In genomic region chr11:3774463-3775262, GRCm38 (mm10) we compare ENCODE assay signal across 8 mouse cellular contexts.
DNase-seq lines count a peak whose midpoint lies in the region; ATAC-seq and TF ChIP-seq lines count a peak whose summit lies in the region.

No protein-coding gene starts in this region.

- TF ChIP-seq EP300 in liver, embryonic 14.5 days (IDR thresholded peaks at IDR 0.05; ENCODE audit: low read depth): no peak

- no peak overlapping the region for H3K9ac ChIP-seq in heart, embryonic 12.5 days
- H3K9ac ChIP-seq in liver, embryonic 14.5 days (replicated peaks): no peak overlapping the region

- H3K27me3 ChIP-seq in heart, embryonic 12.5 days (replicated peaks): peaks cover 61% of the 10 kb centered on the region
- peaks cover 41% of the 10 kb centered on the region for H3K27me3 ChIP-seq in hindbrain, embryonic 10.5 days (ENCODE audit: insufficient read depth, poor library complexity, severe bottlenecking)
- H3K27me3 ChIP-seq in liver, embryonic 14.5 days (ENCODE audit: control insufficient read depth, insufficient read depth, low read length): peaks cover 14% of the 10 kb centered on the region

- no peak overlapping the region for H3K27ac ChIP-seq in heart, embryonic 12.5 days (ENCODE audit: poor library complexity, severe bottlenecking)
- H3K27ac ChIP-seq in hindbrain, embryonic 10.5 days: peak overlapping the region; percentile 84
- no peak overlapping the region for H3K27ac ChIP-seq in liver, embryonic 14.5 days
- no peak overlapping the region for H3K27ac ChIP-seq in olfactory bulb, adult 2 months (ENCODE audit: insufficient read depth, low read depth, low read length)

- H3K36me3 ChIP-seq in heart, embryonic 12.5 days: no peaks in the 10 kb centered on the region
- H3K36me3 ChIP-seq in hindbrain, embryonic 10.5 days: no peaks in the 10 kb centered on the region
- no peaks in the 10 kb centered on the region for H3K36me3 ChIP-seq in liver, embryonic 14.5 days (replicated peaks; ENCODE audit: control insufficient read depth, insufficient read depth, low read depth)

- 2% methylated on average over 53 of the region's 56 CpGs for WGBS in heart, embryonic 12.5 days
- WGBS in hindbrain, embryonic 10.5 days: 2% methylated on average over 56 of the region's 56 CpGs
- WGBS in liver, embryonic 14.5 days (ENCODE audit: insufficient replicate concordance): under 1% methylated on average over 47 of the region's 56 CpGs
- WGBS in olfactory bulb, adult 2 months: 1% methylated on average over 56 of the region's 56 CpGs

- H3K9me3 ChIP-seq in heart, embryonic 12.5 days (replicated peaks): no peaks in the 10 kb centered on the region; the same call in 1 of the 2 replicates
- H3K9me3 ChIP-seq in hindbrain, embryonic 10.5 days: no peaks in the 10 kb centered on the region
- H3K9me3 ChIP-seq in liver, embryonic 14.5 days (ENCODE audit: control insufficient read depth, low read length): no peaks in the 10 kb centered on the region

- peaks cover 10% of the 10 kb centered on the region for H3K4me1 ChIP-seq in heart, embryonic 12.5 days (replicated peaks)
- peaks cover 19% of the 10 kb centered on the region for H3K4me1 ChIP-seq in hindbrain, embryonic 10.5 days (replicated peaks)
- no peaks in the 10 kb centered on the region for H3K4me1 ChIP-seq in liver, embryonic 14.5 days (replicated peaks; ENCODE audit: control insufficient read depth in 2 of 2, insufficient read depth in 2 of 2, low read length in 1 of 2)
- peaks cover 29% of the 10 kb centered on the region for H3K4me1 ChIP-seq in olfactory bulb, adult 2 months (ENCODE audit: control insufficient read depth, insufficient read depth, low read length)

- H3K4me2 ChIP-seq in heart, embryonic 12.5 days: peak overlapping the region; percentile 71
- H3K4me2 ChIP-seq in liver, embryonic 14.5 days (ENCODE audit: low read depth): no peak overlapping the region

- DNase-seq in heart, adult 9 months (ENCODE audit: low spot score in 2 of 2): no peak
- peak; percentile 61 for DNase-seq in Muller cell, postnatal 12 days (ENCODE audit: inconsistent ontology term)
- peak; percentile 40 for DNase-seq in embryo, embryonic 10 days (ENCODE audit: low spot score)
- DNase-seq in hindbrain, embryonic 10.5 days (ENCODE audit: low spot score): peak; percentile 54
- no peak for DNase-seq in liver, embryonic 14.5 days (ENCODE audit: low read depth in 3 of 3, low spot score in 3 of 3)
- DNase-seq in MN1 (ENCODE audit: low spot score): no peak

- 0 out of 2 replicates have a peak, but pooled peaks have one; percentile 29 for TF ChIP-seq POLR2A in olfactory bulb, adult 2 months (IDR thresholded peaks at IDR 0.05; ENCODE audit: insufficient read depth, low read depth, low read length)

- no peak for TF ChIP-seq CTCF in liver, embryonic 14.5 days (IDR thresholded peaks at IDR 0.05; ENCODE audit: low read depth)
- no peak for TF ChIP-seq CTCF in olfactory bulb, adult 2 months (IDR thresholded peaks at IDR 0.05; ENCODE audit: insufficient read depth, low read depth, low read length)

- H3K4me3 ChIP-seq in heart, embryonic 12.5 days: peak overlapping the region; percentile 43
- peak overlapping the region; percentile 60 for H3K4me3 ChIP-seq in hindbrain, embryonic 10.5 days
- H3K4me3 ChIP-seq in liver, embryonic 14.5 days (ENCODE audit: insufficient read depth in 1 of 2, low read depth in 2 of 2, low read length in 2 of 2): no peak overlapping the region
- peak overlapping the region; percentile 62 for H3K4me3 ChIP-seq in olfactory bulb, adult 2 months (ENCODE audit: insufficient read depth, low read depth, low read length)

- ATAC-seq in heart, embryonic 12.5 days (ENCODE audit: insufficient number of reproducible peaks, low FRiP score): no peak; the same call in 1 of the 2 replicates
- ATAC-seq in liver, embryonic 14.5 days (ENCODE audit: insufficient read depth): 0 out of 2 replicates have a peak, but pooled peaks have one; percentile 6

Comparison
In these comparisons a context has a peak if more than half of its experiments do, and no peak if none do; other contexts are left out.
1. H3K4me3 ChIP-seq: peak in heart, embryonic 12.5 days (single experiment), hindbrain, embryonic 10.5 days (single experiment) and olfactory bulb, adult 2 months (single experiment); none in liver, embryonic 14.5 days (0 of 2).
2. DNase-seq: peak in Muller cell, postnatal 12 days (single experiment), embryo, embryonic 10 days (single experiment) and hindbrain, embryonic 10.5 days (single experiment); none in heart, adult 9 months (0 of 2), liver, embryonic 14.5 days (0 of 3) and MN1 (single experiment).